In the genomic region with DNA sequence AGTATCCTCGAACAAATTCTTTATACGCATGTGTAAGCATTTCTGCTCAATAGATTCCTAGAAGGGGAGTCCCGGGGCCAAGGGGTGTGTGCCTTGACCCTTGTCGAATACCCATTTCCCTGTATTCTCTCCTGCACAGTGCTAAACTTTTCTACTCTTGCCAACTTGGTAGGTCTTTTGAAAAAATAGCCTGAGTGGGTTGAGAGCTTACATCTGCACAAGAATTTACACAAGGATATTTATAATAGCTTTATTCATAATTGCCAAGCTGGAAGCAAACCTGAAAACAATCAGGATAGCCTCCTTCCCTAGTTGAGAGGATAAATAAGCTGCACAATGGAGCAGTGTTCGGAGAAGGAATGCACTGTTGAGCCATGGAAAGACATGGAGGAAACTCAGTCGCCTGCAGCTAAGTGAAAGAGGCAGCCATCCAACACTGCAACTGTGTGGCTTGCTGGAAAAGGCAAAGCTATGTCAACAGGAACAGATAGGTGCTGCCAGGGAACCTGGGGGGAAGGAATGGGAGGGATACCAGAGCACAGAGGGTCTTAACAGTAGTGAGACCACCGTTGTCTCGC, we compare ENCODE assay signal across 15 mouse cellular contexts. TPM values are rescaled to one million over a fixed set of nuclear protein-coding genes. Genes with fewer than 3 reads are reported as not detected.
"Had no signal": no experiment of that assay in that cellular context is flagged by ENCODE, and none has a peak within 500 bp of the region (broad histone marks: within the 10 kb centered on the region; RNA-seq: fewer than 3 reads in every experiment).

No protein-coding gene starts in this region.

- H3K4me2 ChIP-seq: liver, embryonic 12.5 days; midbrain, embryonic 12.5 days had no signal

- H3K4me3 ChIP-seq: layer of hippocampus, adult 2 months; left cerebral cortex, adult 2 months; limb, embryonic 10.5 days; liver, embryonic 12.5 days; midbrain, embryonic 12.5 days had no signal

- H3K27me3 ChIP-seq: liver, embryonic 12.5 days; midbrain, embryonic 12.5 days had no signal

- DNase-seq: kidney, postnatal 4 days; right cerebral cortex, postnatal 4 days; spleen, adult 18-20 months; thymus, adult 18-20 months; thymus, postnatal 14 days had no signal

- H3K27ac ChIP-seq: kidney, postnatal 0 days; layer of hippocampus, adult 2 months; left cerebral cortex, adult 2 months; limb, embryonic 10.5 days; liver, embryonic 12.5 days; midbrain, embryonic 12.5 days had no signal

- H3K4me1 ChIP-seq: limb, embryonic 10.5 days; liver, embryonic 12.5 days; midbrain, embryonic 12.5 days had no signal

- ATAC-seq: liver, embryonic 12.5 days had no signal

- H3K9ac ChIP-seq: liver, embryonic 12.5 days; midbrain, embryonic 12.5 days had no signal

- H3K9me3 ChIP-seq: limb, embryonic 10.5 days; midbrain, embryonic 12.5 days had no signal

- H3K36me3 ChIP-seq: limb, embryonic 10.5 days; liver, embryonic 12.5 days; midbrain, embryonic 12.5 days had no signal

RNA-seq across cellular contexts. Expression of gene Scnn1g, which starts 51.5 kb away (rescaled TPM):
- total RNA-seq: megakaryocyte-erythroid progenitor cell, adult 5-6 weeks; midbrain, postnatal 0 days had no signal
- polyA plus RNA-seq: limb, embryonic 10.5 days; liver, embryonic 12.5 days; liver, embryonic 16.5 days; midbrain, embryonic 12.5 days; neural tube, embryonic 14.5 days had no signal
